Mouse (Mus musculus): ENCODE data around the gene Entpd7. TPM values are rescaled to one million over a fixed set of nuclear protein-coding genes. Genes with fewer than 3 reads are reported as not detected.

Entpd7 gene
- polyA plus RNA-seq (2015; fragmentation: Nextera tagmentation; extraction: Ambion mirVana): 21.1 and 24.4 TPM in 2 replicates

DNA sequence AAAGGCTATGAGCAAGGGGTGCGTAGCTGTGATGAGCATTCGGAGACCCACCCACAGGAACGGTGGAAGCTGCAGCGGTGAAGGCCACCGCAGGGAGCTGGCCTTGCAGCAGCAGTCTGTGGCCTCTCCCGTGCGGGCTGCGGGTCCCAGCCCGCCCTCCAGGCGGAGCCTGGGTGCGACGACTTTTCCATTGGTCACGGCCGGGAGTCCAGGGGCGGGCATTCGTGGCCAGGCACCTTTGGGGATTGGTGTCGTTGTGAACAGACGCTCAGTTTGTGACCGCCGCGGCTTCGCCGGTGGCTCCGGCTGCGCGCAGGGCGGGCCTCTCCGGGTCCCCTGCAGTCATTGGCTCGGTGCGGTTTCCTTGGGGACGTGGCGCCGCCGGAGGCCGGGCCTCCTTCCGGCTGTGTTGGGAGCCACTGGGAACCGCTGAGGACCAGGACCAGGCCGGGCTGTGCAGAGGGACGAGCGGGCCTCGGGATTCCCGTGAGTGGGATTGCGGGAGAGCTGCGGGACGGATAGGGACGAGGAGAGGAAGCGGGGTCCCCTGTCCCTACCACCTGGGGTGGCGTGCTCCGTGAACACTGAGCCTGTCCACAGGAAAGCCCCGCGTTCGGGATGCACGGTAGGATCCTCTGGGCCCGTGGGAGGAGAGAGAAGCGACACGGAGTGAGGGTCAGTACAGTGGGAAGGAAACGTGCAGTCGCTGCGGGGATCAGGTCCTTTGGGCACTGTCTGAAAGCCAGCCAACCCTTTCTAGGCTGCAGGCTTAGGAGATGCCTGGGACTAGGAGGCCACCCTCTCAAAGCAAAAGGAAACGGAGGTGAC, at the start of gene Entpd7:
TSS of gene Entpd7 (plus strand) at position 254 of the 828 bp plus-strand sequence.
- ATAC-seq: peak; percentile 99

DNA sequence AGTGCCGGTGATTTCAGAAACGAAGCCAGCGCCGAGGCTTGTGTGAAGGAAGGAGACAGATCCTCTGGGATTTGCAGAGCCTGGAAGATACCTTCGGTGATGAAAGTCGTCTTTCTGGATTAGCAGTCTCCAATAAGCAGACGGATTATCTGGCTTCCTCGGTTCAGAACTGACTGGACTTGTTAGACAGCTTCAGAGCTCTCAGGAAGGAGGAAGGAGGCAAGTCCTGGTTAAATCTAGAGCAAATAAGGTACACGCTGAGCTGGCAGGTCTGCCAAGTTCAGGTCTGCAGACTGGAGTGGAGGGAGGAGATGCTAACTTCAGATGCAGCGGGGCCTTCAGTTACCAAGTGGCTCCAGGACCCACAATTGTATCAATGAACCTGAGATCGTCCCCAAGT, 47.6 kb upstream of the Entpd7 start:
- Histone ChIP-seq H3K9me3 (no peaks in the 10 kb centered on the region), H3K27ac (no peak overlapping the region), H3K4me1 (replicated peaks) (no peaks in the 10 kb centered on the region; the same call in none of the 2 replicates), H3K36me3 (no peaks in the 10 kb centered on the region), H3K4me3 (replicated peaks) (no peak overlapping the region), H3K27me3 (replicated peaks) (no peaks in the 10 kb centered on the region), H3K4me2 (replicated peaks) (0 out of 2 replicates have a peak overlapping the region, but pooled peaks have one; percentile 6), H3K9ac (no peak overlapping the region)
- peak; percentile 31; the same call in 1 of the 2 replicates for ATAC-seq
- 55% methylated on average over 11 of the region's 11 CpGs for WGBS

More for the DNA sequence above, at the start of gene Entpd7:
- H3K4me2 ChIP-seq (replicated peaks): peak within 1 kb of the TSS; percentile 78
- peak within 1 kb of the TSS; percentile 87 for H3K4me3 ChIP-seq (replicated peaks)
- H3K9me3 ChIP-seq: no peaks in the 10 kb centered on the region
- no peaks in the 10 kb centered on the region for H3K36me3 ChIP-seq
- H3K27me3 ChIP-seq (replicated peaks): no peaks in the 10 kb centered on the region
- under 1% methylated on average over 60 of the region's 60 CpGs for WGBS
- H3K27ac ChIP-seq: peak within 1 kb of the TSS; percentile 66
- H3K9ac ChIP-seq: peak within 1 kb of the TSS; percentile 78
- H3K4me1 ChIP-seq (replicated peaks): peaks cover 5% of the 10 kb centered on the region; the same call in 1 of the 2 replicates

- no peak overlapping the region for H3K4me3 ChIP-seq (replicated peaks)
- no peak overlapping the region for H3K9ac ChIP-seq
- no peaks in the 10 kb centered on the region for H3K27me3 ChIP-seq (replicated peaks)
- whole genome bisulfite sequencing: 55% methylated on average over 9 of the region's 9 CpGs
- no peaks in the 10 kb centered on the region for H3K9me3 ChIP-seq
- no peak for ATAC-seq
- H3K4me1 ChIP-seq (replicated peaks): no peaks in the 10 kb centered on the region; the same call in none of the 2 replicates
- H3K36me3 ChIP-seq: no peaks in the 10 kb centered on the region
- no peak overlapping the region for H3K27ac ChIP-seq
- peak overlapping the region; percentile 34; the same call in 1 of the 2 replicates for H3K4me2 ChIP-seq (replicated peaks)
Measured at GRCm38 (mm10) chr19:43642843-43643242, 46.6 kb upstream of the Entpd7 start.

DNA sequence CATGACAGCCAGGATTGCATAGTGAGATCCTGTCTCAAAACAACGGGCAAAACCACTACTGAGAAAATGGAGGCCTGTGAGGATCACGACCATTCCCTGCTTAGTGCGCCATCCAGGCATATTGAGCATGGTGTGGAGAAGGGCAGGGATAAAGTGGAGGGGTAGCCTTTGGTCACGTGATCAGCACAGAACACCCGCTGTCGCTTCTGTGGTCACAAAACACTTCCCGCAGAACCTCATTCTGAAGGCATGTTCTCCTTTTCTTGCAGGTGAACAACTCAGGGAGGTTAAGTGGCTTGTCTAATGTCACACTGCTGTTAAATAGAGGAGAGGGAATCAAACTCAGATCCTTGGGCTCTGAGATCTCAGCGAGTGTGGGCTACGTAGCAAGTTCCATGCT, 44.0 kb upstream of the Entpd7 start:
- H3K4me1 ChIP-seq (replicated peaks): no peaks in the 10 kb centered on the region; the same call in none of the 2 replicates
- no peak overlapping the region for H3K4me2 ChIP-seq (replicated peaks)
- H3K36me3 ChIP-seq: no peaks in the 10 kb centered on the region
- no peaks in the 10 kb centered on the region for H3K27me3 ChIP-seq (replicated peaks)
- no peaks in the 10 kb centered on the region for H3K9me3 ChIP-seq
- no peak overlapping the region for H3K4me3 ChIP-seq (replicated peaks)
- ATAC-seq: no peak
- no peak overlapping the region for H3K9ac ChIP-seq
- 85% methylated on average over 9 of the region's 9 CpGs for WGBS
- H3K27ac ChIP-seq: no peak overlapping the region

- no peak overlapping the region for H3K4me3 ChIP-seq (replicated peaks)
- no peaks in the 10 kb centered on the region for H3K9me3 ChIP-seq
- no peak overlapping the region for H3K27ac ChIP-seq
- H3K4me2 ChIP-seq (replicated peaks): no peak overlapping the region
- no peak overlapping the region for H3K9ac ChIP-seq
- no peaks in the 10 kb centered on the region for H3K27me3 ChIP-seq (replicated peaks)
- WGBS: 44% methylated on average over 7 of the region's 7 CpGs
- H3K4me1 ChIP-seq (replicated peaks): peaks cover 9% of the 10 kb centered on the region
- no peak for ATAC-seq
- H3K36me3 ChIP-seq: no peaks in the 10 kb centered on the region
Measured at GRCm38 (mm10) chr19:43646852-43647251, 42.6 kb upstream of the Entpd7 start.

GRCm38 (mm10) chr19:43647261-43647660, 42.2 kb upstream of the Entpd7 start:
- Histone ChIP-seq H3K27ac (no peak overlapping the region), H3K9me3 (no peaks in the 10 kb centered on the region), H3K36me3 (no peaks in the 10 kb centered on the region), H3K4me3 (replicated peaks) (no peak overlapping the region), H3K9ac (no peak overlapping the region), H3K4me2 (replicated peaks) (no peak overlapping the region), H3K4me1 (replicated peaks) (peaks cover 12% of the 10 kb centered on the region), H3K27me3 (replicated peaks) (no peaks in the 10 kb centered on the region)
- no peak for ATAC-seq
- WGBS: 71% methylated on average over 9 of the region's 9 CpGs

DNA sequence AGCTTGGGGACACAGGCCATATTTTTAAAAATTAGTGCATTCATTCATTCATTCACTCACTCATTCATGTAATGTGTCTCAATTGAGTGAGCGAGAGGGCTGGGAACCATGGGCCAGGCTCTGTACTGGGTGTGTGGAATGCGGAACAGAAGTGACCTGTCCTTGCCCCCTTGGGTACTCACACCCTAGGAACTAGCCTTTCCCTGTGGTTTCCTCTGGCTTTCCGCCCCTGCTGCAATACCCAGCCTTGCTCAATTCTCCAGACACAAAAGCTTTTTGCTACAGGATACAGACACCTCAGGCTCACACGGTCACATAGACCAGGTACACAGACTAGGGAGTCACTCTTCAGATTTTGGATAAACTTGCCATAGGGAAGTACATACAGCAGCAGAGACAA, 41.1 kb upstream of the Entpd7 start:
- Histone ChIP-seq H3K4me3 (replicated peaks) (no peak overlapping the region), H3K4me1 (replicated peaks) (peaks cover 12% of the 10 kb centered on the region), H3K27ac (no peak overlapping the region), H3K27me3 (replicated peaks) (no peaks in the 10 kb centered on the region), H3K4me2 (replicated peaks) (no peak overlapping the region), H3K9ac (no peak overlapping the region), H3K9me3 (no peaks in the 10 kb centered on the region), H3K36me3 (no peaks in the 10 kb centered on the region)
- no peak for ATAC-seq
- WGBS: 81% methylated on average over 4 of the region's 4 CpGs

- Histone ChIP-seq H3K4me3 (replicated peaks) (no peak overlapping the region), H3K36me3 (no peaks in the 10 kb centered on the region), H3K27me3 (replicated peaks) (no peaks in the 10 kb centered on the region), H3K4me1 (replicated peaks) (peaks cover 20% of the 10 kb centered on the region), H3K9me3 (no peaks in the 10 kb centered on the region), H3K4me2 (replicated peaks) (0 out of 2 replicates have a peak overlapping the region, but pooled peaks have one; percentile 6), H3K27ac (peak overlapping the region; percentile 72), H3K9ac (no peak overlapping the region)
- ATAC-seq: no peak
- 33% methylated on average over 8 of the region's 8 CpGs for WGBS
Measured at GRCm38 (mm10) chr19:43651241-43651785, 38.2 kb upstream of the Entpd7 start.

GRCm38 (mm10) chr19:43655735-43656492, 33.6 kb upstream of the Entpd7 start:
- no peak overlapping the region for H3K4me3 ChIP-seq (replicated peaks)
- H3K27ac ChIP-seq: no peak overlapping the region
- 44% methylated on average over 11 of the region's 11 CpGs for WGBS
- H3K9me3 ChIP-seq: no peaks in the 10 kb centered on the region
- H3K27me3 ChIP-seq (replicated peaks): no peaks in the 10 kb centered on the region
- H3K36me3 ChIP-seq: no peaks in the 10 kb centered on the region
- no peak overlapping the region for H3K9ac ChIP-seq
- H3K4me1 ChIP-seq (replicated peaks): peaks cover 18% of the 10 kb centered on the region
- ATAC-seq: no peak
- H3K4me2 ChIP-seq (replicated peaks): no peak overlapping the region

DNA sequence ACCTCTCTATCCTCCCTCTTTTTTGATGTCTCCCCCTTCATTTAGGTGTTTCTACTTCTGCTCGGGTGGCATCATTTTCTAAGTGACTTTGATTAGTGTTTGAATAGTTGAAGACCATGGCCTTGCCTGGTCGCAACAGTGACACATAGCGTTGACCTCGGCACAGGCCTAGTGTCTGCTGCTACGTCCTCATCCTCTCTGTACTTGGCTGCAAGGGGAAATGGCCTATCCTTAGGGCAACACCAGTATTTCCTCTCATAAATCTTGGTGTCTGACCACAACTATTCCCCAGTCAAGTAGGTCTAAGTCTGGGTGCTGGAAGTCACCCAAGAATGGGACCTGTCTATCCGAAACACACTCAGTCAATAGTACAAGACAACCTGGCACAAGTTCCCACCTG, 29.8 kb upstream of the Entpd7 start:
- Histone ChIP-seq H3K36me3 (peaks cover 17% of the 10 kb centered on the region), H3K27ac (no peak overlapping the region), H3K4me1 (replicated peaks) (peaks cover 13% of the 10 kb centered on the region), H3K27me3 (replicated peaks) (no peaks in the 10 kb centered on the region), H3K4me2 (replicated peaks) (no peak overlapping the region), H3K9ac (no peak overlapping the region), H3K4me3 (replicated peaks) (no peak overlapping the region), H3K9me3 (no peaks in the 10 kb centered on the region)
- no peak for ATAC-seq
- 79% methylated on average over 6 of the region's 6 CpGs for WGBS

GRCm38 (mm10) chr19:43660774-43661173, 28.7 kb upstream of the Entpd7 start:
- Histone ChIP-seq H3K27me3 (replicated peaks) (no peaks in the 10 kb centered on the region), H3K4me3 (replicated peaks) (no peak overlapping the region), H3K4me1 (replicated peaks) (peaks cover 13% of the 10 kb centered on the region), H3K27ac (no peak overlapping the region), H3K36me3 (peaks cover 20% of the 10 kb centered on the region), H3K4me2 (replicated peaks) (no peak overlapping the region), H3K9ac (no peak overlapping the region), H3K9me3 (no peaks in the 10 kb centered on the region)
- WGBS: 80% methylated on average over 9 of the region's 9 CpGs
- no peak for ATAC-seq

Data from intestine, embryonic 15.5 days (tissue).